10 mouse cellular contexts compared by ENCODE assay signal in the genomic region with DNA sequence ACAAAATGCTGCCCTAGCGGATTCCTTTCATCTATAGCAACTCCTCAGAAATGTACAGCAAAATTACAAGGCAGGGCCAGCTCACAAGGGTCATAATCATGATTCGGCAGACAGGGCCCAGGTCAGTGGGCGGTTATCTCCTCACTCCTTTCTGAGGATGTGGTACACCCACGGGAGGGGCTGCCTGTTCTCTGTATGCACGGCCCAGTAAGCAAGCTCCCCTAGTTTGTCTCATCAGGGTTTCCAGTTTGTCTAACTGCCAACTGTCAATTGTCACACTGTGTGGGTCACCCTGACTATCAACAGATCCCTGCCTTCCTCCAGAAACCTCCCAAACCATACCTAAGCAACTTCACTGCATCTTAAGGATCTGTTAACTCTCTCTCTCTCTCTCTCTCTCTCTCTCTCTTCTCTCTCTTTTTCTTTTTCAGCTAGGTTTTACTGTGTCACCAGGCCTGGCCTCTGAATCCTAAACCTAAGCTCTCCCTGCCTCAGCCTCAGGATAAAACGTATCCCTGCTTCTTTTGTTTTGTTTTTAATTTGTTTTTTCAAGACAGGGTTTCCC. TPM values are rescaled to one million over a fixed set of nuclear protein-coding genes. Genes with fewer than 3 reads are reported as not detected.
A peak's percentile ranks its signal among the peaks of the same experiment; 100 is the strongest.
DNase-seq lines count a peak whose midpoint lies in the region; ATAC-seq and TF ChIP-seq lines count a peak whose summit lies in the region.
"Had no signal": no experiment of that assay in that cellular context is flagged by ENCODE, and none has a peak within 500 bp of the region (broad histone marks: within the 10 kb centered on the region; RNA-seq: fewer than 3 reads in every experiment).

No protein-coding gene starts in this region.

- no peak for TF ChIP-seq CTCF in hindbrain, postnatal 0 days (IDR thresholded peaks at IDR 0.05; ENCODE audit: low read depth)

- peak overlapping the region; percentile 54 for H3K27ac ChIP-seq in hindbrain, embryonic 10.5 days
- no peak overlapping the region for H3K27ac ChIP-seq in hindbrain, postnatal 0 days
- H3K27ac ChIP-seq in ES-E14 (ENCODE audit: insufficient read depth, low read depth, low read length, poor library complexity, severe bottlenecking), result peak overlapping the region; percentile 27; the same call in 1 of the 2 replicates

- no peaks in the 10 kb centered on the region for H3K9me3 ChIP-seq in hindbrain, embryonic 10.5 days
- no peaks in the 10 kb centered on the region for H3K9me3 ChIP-seq in hindbrain, postnatal 0 days (ENCODE audit: low read length)
- no peaks in the 10 kb centered on the region for H3K9me3 ChIP-seq in ES-E14 (ENCODE audit: control insufficient read depth, insufficient read depth, low read depth, low read length)

- intact Hi-C loops in gastrocnemius, postnatal 36 days (cut with DNase I), result no loop called here

- 58% methylated on average over 6 of the region's 6 CpGs for WGBS in hindbrain, embryonic 10.5 days
- 48% methylated on average over 6 of the region's 6 CpGs for WGBS in hindbrain, postnatal 0 days

- ATAC-seq in hindbrain, postnatal 0 days, result no peak
- peak; percentile 77 for ATAC-seq in erythroid progenitor cell, adult 5-6 weeks (replicated peaks; ENCODE audit: low FRiP score, poor library complexity, severe bottlenecking)

- H3K36me3 ChIP-seq in hindbrain, embryonic 10.5 days, result no peaks in the 10 kb centered on the region
- H3K36me3 ChIP-seq in hindbrain, postnatal 0 days (ENCODE audit: insufficient read depth, low read length), result no peaks in the 10 kb centered on the region
- no peaks in the 10 kb centered on the region for H3K36me3 ChIP-seq in ES-E14 (ENCODE audit: control insufficient read depth, insufficient read depth, low read length, poor library complexity, severe bottlenecking)

- in situ Hi-C loops in ES-E14 (cut with MboI; ENCODE audit: low sequenced_read_pairs in 2 of 2, unreplicated experiment in 2 of 2), result no loop called here

- no peak overlapping the region for H3K9ac ChIP-seq in hindbrain, postnatal 0 days (replicated peaks; ENCODE audit: low read length)
- H3K9ac ChIP-seq in ES-E14 (ENCODE audit: insufficient read depth, low read depth, low read length, poor library complexity, severe bottlenecking), result no peak overlapping the region

- H3K4me3 ChIP-seq in hindbrain, embryonic 10.5 days, result no peak overlapping the region
- no peak overlapping the region for H3K4me3 ChIP-seq in hindbrain, postnatal 0 days (ENCODE audit: low read length)
- H3K4me3 ChIP-seq in ES-E14 (ENCODE audit: insufficient read depth in 1 of 2, low read depth in 1 of 2, low read length in 2 of 2, poor library complexity in 1 of 2, severe bottlenecking in 1 of 2), result no peak overlapping the region

- H3K4me2 ChIP-seq in hindbrain, postnatal 0 days (ENCODE audit: low read depth, low read length), result no peak overlapping the region

- H3K4me1 ChIP-seq in hindbrain, embryonic 10.5 days (replicated peaks), result peaks cover 30% of the 10 kb centered on the region
- no peaks in the 10 kb centered on the region for H3K4me1 ChIP-seq in hindbrain, postnatal 0 days (ENCODE audit: insufficient read depth, low read length)
- H3K4me1 ChIP-seq in ES-E14 (ENCODE audit: control insufficient read depth in 2 of 2, insufficient read depth in 2 of 2, low read length in 2 of 2, poor library complexity in 1 of 2), result peaks cover 0 to 32% of the 10 kb centered on the region in 2 experiments; a peak in 2 of 4 replicates

- no peak for DNase-seq in hindbrain, embryonic 10.5 days (ENCODE audit: low spot score)
- no peak for DNase-seq in hindbrain, postnatal 0 days (ENCODE audit: low spot score)
- no peak for DNase-seq in ES-E14 (ENCODE audit: low read depth, low spot score)
- peak; percentile 69 to 78 for DNase-seq in natural killer cell, adult 2 months (ENCODE audit: low spot score in 2 of 2)
- DNase-seq in urinary bladder, postnatal 14 days (ENCODE audit: low spot score), result no peak
- no peak for DNase-seq in gastrocnemius, postnatal 36 days
- no peak for DNase-seq in frontal cortex, postnatal 25 days (ENCODE audit: low spot score in 2 of 2)
- DNase-seq: layer of hippocampus, adult 9-11 months; lung, postnatal 14 days had no signal

- H3K27me3 ChIP-seq in hindbrain, embryonic 10.5 days (ENCODE audit: insufficient read depth, poor library complexity, severe bottlenecking), result no peaks in the 10 kb centered on the region
- H3K27me3 ChIP-seq in hindbrain, postnatal 0 days (ENCODE audit: insufficient read depth, low read length), result no peaks in the 10 kb centered on the region

TF ChIP-seq in ES-E14, 5 proteins besides CTCF, POLR2A, EP300 and RAD21:
- TF ChIP-seq ZNF384 (IDR thresholded peaks at IDR 0.05; ENCODE audit: low read depth, low read length), result no peak
- TF ChIP-seq HCFC1 (IDR thresholded peaks at IDR 0.05; ENCODE audit: borderline replicate concordance, insufficient read depth, low read length), result no peak
- TF ChIP-seq MAFK (IDR thresholded peaks at IDR 0.05; ENCODE audit: insufficient read depth, low read depth, low read length), result no peak
- no peak for TF ChIP-seq CHD2 (IDR thresholded peaks at IDR 0.05; ENCODE audit: low read depth, low read length)
- no peak for TF ChIP-seq ZC3H11A (IDR thresholded peaks at IDR 0.05; ENCODE audit: borderline replicate concordance, low read depth, low read length)

RNA-seq across cellular contexts. Expression of gene Sema4d, which starts 55.5 kb away (rescaled TPM):
- 5.9 and 7.5 TPM in 2 replicates for polyA plus RNA-seq in hindbrain, embryonic 10.5 days (2016; fragmentation: Nextera tagmentation; extraction: Ambion mirVana)
- 19.7 and 33.1 TPM in 2 replicates for total RNA-seq in hindbrain, postnatal 0 days (2014; rRNA removed)
- polyA plus RNA-seq in hindbrain, postnatal 0 days (2015; fragmentation: Nextera tagmentation; extraction: Ambion mirVana), result 13.7 and 15.0 TPM in 2 replicates
- total RNA-seq in ES-E14 (2012; rRNA removed), result 25.1 and 33.4 TPM in 2 replicates
- 9.6 and 14.1 TPM in 2 replicates for total RNA-seq in erythroid progenitor cell, adult 5-6 weeks (2015; ENCODE audit: low replicate concordance)
- total RNA-seq in erythroid progenitor cell, adult 5-6 weeks (2017; ENCODE audit: low replicate concordance), result 6.3 and 10.2 TPM in 2 replicates
- total RNA-seq in gastrocnemius, postnatal 36 days (2021), result 100 to 1,000 TPM; 123 to 134 TPM

Comparison
In these comparisons a context has a peak if more than half of its experiments do, and no peak if none do; other contexts are left out.
1. DNase-seq: peak in natural killer cell, adult 2 months (2 of 2); none in hindbrain, embryonic 10.5 days (single experiment), hindbrain, postnatal 0 days (single experiment), ES-E14 (single experiment), urinary bladder, postnatal 14 days (single experiment), gastrocnemius, postnatal 36 days (0 of 2) and frontal cortex, postnatal 25 days (0 of 2).